Mouse (Mus musculus): ENCODE measurements around the gene Chchd6. TPM values are rescaled to one million over a fixed set of nuclear protein-coding genes. Genes with fewer than 3 reads are reported as not detected.

The Chchd6 gene
- polyA plus RNA-seq, 1 experiment = 28.8 TPM

GRCm38 (mm10) chr6:89345486-89345785 is 250.0 kb downstream of the Chchd6 start:
- Histone ChIP-seq H3K36me3 (ENCODE audit: control insufficient read depth, insufficient read depth) (peaks cover 24% of the 10 kb centered on the region), H3ac (ENCODE audit: control insufficient read depth, insufficient read length) (no peak overlapping the region), H3K27me3 (ENCODE audit: control insufficient read depth, insufficient read depth, insufficient read length) (no peaks in the 10 kb centered on the region), H3K4me2 (ENCODE audit: low read depth) (peak overlapping the region; percentile 80), H3K4me3 (no peak overlapping the region), H3K79me2 (ENCODE audit: control insufficient read depth, insufficient read depth) (peaks cover 28% of the 10 kb centered on the region)
- TF ChIP-seq POLR2A (IDR thresholded peaks at IDR 0.05; ENCODE audit: insufficient read length, low read depth) (no peak), MYOD1 (IDR thresholded peaks at IDR 0.05; ENCODE audit: control insufficient read depth in 1 of 3, insufficient read length in 2 of 3, low read depth in 2 of 3) (peak in 2 of 3 experiments; percentile 91 to 92), POLR2AphosphoS2 (IDR thresholded peaks at IDR 0.05; ENCODE audit: insufficient read length, low read depth) (peak; percentile 5), CEBPB (IDR thresholded peaks at IDR 0.05; ENCODE audit: insufficient read depth, poor library complexity, severe bottlenecking) (no peak), USF1 (IDR thresholded peaks at IDR 0.05; ENCODE audit: low read depth) (no peak), TCF3 (IDR thresholded peaks at IDR 0.05; ENCODE audit: insufficient read length, low read depth) (peak; percentile 12), MYOG (IDR thresholded peaks at IDR 0.05; ENCODE audit: control insufficient read depth in 1 of 3, insufficient read depth in 1 of 3, insufficient read length in 2 of 3, low read depth in 2 of 3) (peak; percentile 21 to 85 (median 65)), TCF12 (IDR thresholded peaks at IDR 0.05; ENCODE audit: insufficient read depth, poor library complexity, severe bottlenecking) (peak; percentile 86)

GRCm38 (mm10) chr6:89344613-89345485 is 250.6 kb downstream of the Chchd6 start:
- no peak for TF ChIP-seq CEBPB (IDR thresholded peaks at IDR 0.05; ENCODE audit: insufficient read depth, poor library complexity, severe bottlenecking)
- peak; percentile 88 for TF ChIP-seq TCF12 (IDR thresholded peaks at IDR 0.05; ENCODE audit: insufficient read depth, poor library complexity, severe bottlenecking)
- no peak for TF ChIP-seq MAX (IDR thresholded peaks at IDR 0.05; ENCODE audit: low read depth)
- TF ChIP-seq USF1 (IDR thresholded peaks at IDR 0.05; ENCODE audit: low read depth) = no peak
- no peak for TF ChIP-seq POLR2A (IDR thresholded peaks at IDR 0.05; ENCODE audit: insufficient read length, low read depth)
- peak; percentile 20 to 89 (median 80) for TF ChIP-seq MYOD1 (IDR thresholded peaks at IDR 0.05; ENCODE audit: control insufficient read depth in 1 of 3, insufficient read length in 2 of 3, low read depth in 2 of 3)
- TF ChIP-seq TCF3 (IDR thresholded peaks at IDR 0.05; ENCODE audit: insufficient read length, low read depth) = peak; percentile 56
- TF ChIP-seq E2F4 (IDR thresholded peaks at IDR 0.05; ENCODE audit: insufficient read depth) = no peak
- peak; percentile 48 to 92 (median 78) for TF ChIP-seq MYOG (IDR thresholded peaks at IDR 0.05; ENCODE audit: control insufficient read depth in 1 of 3, insufficient read depth in 1 of 3, insufficient read length in 2 of 3, low read depth in 2 of 3)
- no peak for TF ChIP-seq REST (IDR thresholded peaks at IDR 0.05; ENCODE audit: insufficient read depth, insufficient read length)
- TF ChIP-seq SRF (IDR thresholded peaks at IDR 0.05; ENCODE audit: control insufficient read depth, insufficient read length, low read depth) = no peak
- TF ChIP-seq POLR2AphosphoS2 (IDR thresholded peaks at IDR 0.05; ENCODE audit: insufficient read length, low read depth) = no peak
- Histone ChIP-seq H3K36me3 (ENCODE audit: control insufficient read depth, insufficient read depth) (peaks cover 30% of the 10 kb centered on the region), H3K4me2 (ENCODE audit: low read depth) (peak overlapping the region; percentile 80), H3K27me3 (ENCODE audit: control insufficient read depth, insufficient read depth, insufficient read length) (no peaks in the 10 kb centered on the region), H3K4me3 (no peak overlapping the region), H3K79me2 (ENCODE audit: control insufficient read depth, insufficient read depth) (peaks cover 28% of the 10 kb centered on the region), H3ac (ENCODE audit: control insufficient read depth, insufficient read length) (no peak overlapping the region)

DNA sequence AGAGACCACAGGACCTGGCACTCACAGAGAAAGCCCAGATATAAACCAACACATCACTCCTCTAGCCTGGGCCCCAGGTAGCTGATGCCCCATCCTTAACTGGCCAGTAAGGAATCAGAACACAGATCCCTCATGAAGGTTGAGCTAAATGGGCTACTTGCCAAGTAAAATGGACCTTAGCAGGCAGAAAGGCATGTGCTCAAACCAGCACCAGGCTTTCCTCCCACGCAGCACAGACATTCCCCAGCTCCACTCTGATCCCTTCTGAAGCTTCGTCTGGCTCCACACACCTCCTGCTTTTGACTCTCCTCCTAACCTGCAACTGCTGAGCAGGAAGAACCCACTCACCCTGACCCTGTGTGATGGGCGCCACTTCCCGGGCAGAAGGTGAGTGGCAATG is 253.5 kb downstream of the Chchd6 start:
- no peak overlapping the region for H3K4me3 ChIP-seq
- no peak overlapping the region for H3K4me2 ChIP-seq (ENCODE audit: low read depth)
- H3K36me3 ChIP-seq (ENCODE audit: control insufficient read depth, insufficient read depth) = peaks cover 43% of the 10 kb centered on the region
- no peak overlapping the region for H3ac ChIP-seq (ENCODE audit: control insufficient read depth, insufficient read length)
- H3K79me2 ChIP-seq (ENCODE audit: control insufficient read depth, insufficient read depth) = peaks cover 22% of the 10 kb centered on the region
- no peaks in the 10 kb centered on the region for H3K27me3 ChIP-seq (ENCODE audit: control insufficient read depth, insufficient read depth, insufficient read length)
- TF ChIP-seq REST (IDR thresholded peaks at IDR 0.05; ENCODE audit: insufficient read depth, insufficient read length) (no peak), MYOG (IDR thresholded peaks at IDR 0.05; ENCODE audit: control insufficient read depth in 1 of 3, insufficient read depth in 1 of 3, insufficient read length in 2 of 3, low read depth in 2 of 3) (peak in 1 of 3 experiments; percentile 6)

DNA sequence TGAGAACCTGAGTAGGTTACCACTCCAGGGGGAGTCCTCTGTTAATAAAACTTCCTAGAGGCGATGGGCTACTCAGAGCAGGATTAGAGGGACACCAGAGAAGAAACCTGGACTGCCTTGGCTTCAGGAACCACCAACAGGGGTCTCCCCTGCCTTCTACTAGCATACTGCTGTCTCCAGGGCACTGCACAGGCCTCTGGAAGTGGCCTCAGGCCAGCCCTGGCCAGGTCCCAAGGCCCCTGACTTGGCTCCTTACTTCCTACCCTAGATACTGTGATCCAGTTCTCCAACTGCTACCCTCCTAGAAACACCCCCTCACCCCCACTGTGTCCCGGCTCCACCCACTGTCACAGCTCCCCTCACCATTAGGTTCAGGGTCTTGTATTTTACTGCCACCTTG is 256.0 kb downstream of the Chchd6 start:
- no peak overlapping the region for H3ac ChIP-seq (ENCODE audit: control insufficient read depth, insufficient read length)
- H3K27me3 ChIP-seq (ENCODE audit: control insufficient read depth, insufficient read depth, insufficient read length) = no peaks in the 10 kb centered on the region
- no peak overlapping the region for H3K4me3 ChIP-seq
- no peak overlapping the region for H3K4me2 ChIP-seq (ENCODE audit: low read depth)
- TF ChIP-seq USF1 (IDR thresholded peaks at IDR 0.05; ENCODE audit: low read depth) (no peak), MYOG (IDR thresholded peaks at IDR 0.05; ENCODE audit: control insufficient read depth in 1 of 3, insufficient read depth in 1 of 3, insufficient read length in 2 of 3, low read depth in 2 of 3) (no peak), REST (IDR thresholded peaks at IDR 0.05; ENCODE audit: insufficient read depth, insufficient read length) (no peak), CEBPB (IDR thresholded peaks at IDR 0.05; ENCODE audit: insufficient read depth, poor library complexity, severe bottlenecking) (no peak), SRF (IDR thresholded peaks at IDR 0.05; ENCODE audit: control insufficient read depth, insufficient read length, low read depth) (no peak), TCF3 (IDR thresholded peaks at IDR 0.05; ENCODE audit: insufficient read length, low read depth) (no peak), MAX (IDR thresholded peaks at IDR 0.05; ENCODE audit: low read depth) (no peak), MYOD1 (IDR thresholded peaks at IDR 0.05; ENCODE audit: control insufficient read depth in 1 of 3, insufficient read length in 2 of 3, low read depth in 2 of 3) (no peak), POLR2A (IDR thresholded peaks at IDR 0.05; ENCODE audit: insufficient read length, low read depth) (no peak), POLR2AphosphoS2 (IDR thresholded peaks at IDR 0.05; ENCODE audit: insufficient read length, low read depth) (no peak), E2F4 (IDR thresholded peaks at IDR 0.05; ENCODE audit: insufficient read depth) (no peak)
- H3K79me2 ChIP-seq (ENCODE audit: control insufficient read depth, insufficient read depth) = peaks cover 18% of the 10 kb centered on the region
- peaks cover 52% of the 10 kb centered on the region for H3K36me3 ChIP-seq (ENCODE audit: control insufficient read depth, insufficient read depth)

DNA sequence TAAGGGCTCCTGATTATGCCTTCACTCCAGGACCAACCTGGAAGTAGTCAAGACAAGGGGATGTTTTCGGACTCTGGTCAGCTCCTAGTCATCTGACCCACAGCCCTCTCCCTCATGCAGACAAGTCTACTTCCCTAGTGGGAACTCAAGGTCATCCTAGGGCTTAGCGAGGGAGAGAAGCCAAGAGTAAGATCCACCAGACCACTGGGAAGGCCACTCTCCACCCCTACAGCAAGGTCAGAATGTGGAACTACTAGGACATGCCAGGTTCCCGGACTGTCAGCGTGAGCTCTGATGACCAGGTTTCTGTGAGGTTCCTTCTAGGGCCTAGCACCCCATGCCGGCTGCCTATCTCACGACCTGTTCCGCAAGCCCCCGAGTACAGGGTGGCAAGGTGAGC is 256.7 kb downstream of the Chchd6 start:
- Histone ChIP-seq H3K4me3 (no peak overlapping the region), H3K36me3 (ENCODE audit: control insufficient read depth, insufficient read depth) (peaks cover 52% of the 10 kb centered on the region), H3K4me2 (ENCODE audit: low read depth) (no peak overlapping the region), H3ac (ENCODE audit: control insufficient read depth, insufficient read length) (no peak overlapping the region), H3K27me3 (ENCODE audit: control insufficient read depth, insufficient read depth, insufficient read length) (no peaks in the 10 kb centered on the region), H3K79me2 (ENCODE audit: control insufficient read depth, insufficient read depth) (peaks cover 11% of the 10 kb centered on the region)
- TF ChIP-seq POLR2AphosphoS2 (IDR thresholded peaks at IDR 0.05; ENCODE audit: insufficient read length, low read depth) (no peak), E2F4 (IDR thresholded peaks at IDR 0.05; ENCODE audit: insufficient read depth) (no peak), MYOG (IDR thresholded peaks at IDR 0.05; ENCODE audit: control insufficient read depth in 1 of 3, insufficient read depth in 1 of 3, insufficient read length in 2 of 3, low read depth in 2 of 3) (no peak), USF1 (IDR thresholded peaks at IDR 0.05; ENCODE audit: low read depth) (no peak), SRF (IDR thresholded peaks at IDR 0.05; ENCODE audit: control insufficient read depth, insufficient read length, low read depth) (no peak), TCF3 (IDR thresholded peaks at IDR 0.05; ENCODE audit: insufficient read length, low read depth) (no peak), POLR2A (IDR thresholded peaks at IDR 0.05; ENCODE audit: insufficient read length, low read depth) (no peak), CEBPB (IDR thresholded peaks at IDR 0.05; ENCODE audit: insufficient read depth, poor library complexity, severe bottlenecking) (no peak)
